Mouse (Mus musculus) thymus, adult 2 months (tissue): ENCODE data around the gene Etv2. TPM values are rescaled to one million over a fixed set of nuclear protein-coding genes. Genes with fewer than 3 reads are reported as not detected.

Experiments used
- DNase-seq: peaks from one replicate; pipeline ENCODE4 v3.0.0; 2021
- H3K27ac ChIP-seq: fragments of 200-500 bp; 2 replicates; pipeline ENCODE4 v1.5.1; 2012; ENCODE audit warnings: low read length, control low read depth; ENCODE audit not compliant: control insufficient read depth, insufficient read depth
- H3K27me3 ChIP-seq: fragments of 200-500 bp; 2 replicates; pipeline ENCODE4 v1.6.1; 2012; ENCODE audit warnings: mild to moderate bottlenecking, low read length, moderate library complexity, mixed read lengths; ENCODE audit not compliant: control insufficient read depth, insufficient read depth
- H3K36me3 ChIP-seq: fragments of 200-500 bp; 2 replicates; pipeline ENCODE4 v1.6.1; 2012; ENCODE audit warnings: mild to moderate bottlenecking, low read length, moderate library complexity; ENCODE audit not compliant: control insufficient read depth, insufficient read depth
- H3K4me1 ChIP-seq: fragments of 200-500 bp; replicated peaks from 2 replicates; pipeline ENCODE4 v1.6.1; 2012; ENCODE audit warnings: low read length; ENCODE audit not compliant: control insufficient read depth, insufficient read depth
- H3K4me3 ChIP-seq: fragments of 200-500 bp; 2 replicates; pipeline ENCODE4 v1.5.1; 2012; ENCODE audit warnings: mild to moderate bottlenecking, low read length, control low read depth, moderate library complexity; ENCODE audit not compliant: control insufficient read depth, insufficient read depth
- CTCF ChIP-seq: fragments of 200-500 bp; IDR thresholded peaks from 2 replicates; pipeline ENCODE4 v1.5.1; 2012; ENCODE audit warnings: mild to moderate bottlenecking, control low read depth, low read length, moderate library complexity, borderline replicate concordance; ENCODE audit not compliant: control insufficient read depth, poor library complexity, insufficient read depth; ENCODE audit errors: extremely low read depth
- POLR2A ChIP-seq: fragments of 200-500 bp; IDR thresholded peaks from 2 replicates; pipeline ENCODE4 v1.6.1; 2012; ENCODE audit warnings: mild to moderate bottlenecking, low read length, control low read depth, moderate library complexity; ENCODE audit not compliant: control insufficient read depth, poor library complexity, insufficient read depth; ENCODE audit errors: extremely low read depth
- WGBS: fragments of 180-500 bp; shearing (Covaris S2); methylation state at CpG from one replicate; pipeline ENCODE4 v1.1.7; 2018; 5-methylcytosine and 5-hydroxymethylcytosine counted together
- polyA plus RNA-seq: library from polyadenylated mRNA; depleted of rRNA; stranded (reverse); fragments of >200 nt; gene quantifications from 2 replicates; pipeline ENCODE4 v1.2.3, GENCODE M21; 2012

Gene Etv2
- polyA plus RNA-seq, 1 experiment = not detected

- Histone ChIP-seq H3K4me3 (no peak overlapping the region), H3K36me3 (0 out of 2 replicates have a peak, but pooled peaks cover 3% of the 10 kb centered on the region), H3K4me1 (peaks cover 6% of the 10 kb centered on the region), H3K27ac (no peak overlapping the region), H3K27me3 (peaks cover 12% of the 10 kb centered on the region)
- TF ChIP-seq CTCF (no peak), POLR2A (no peak)
- no peak for DNase-seq
Measured at GRCm38 (mm10) chr7:30629013-30629412, 6.6 kb downstream of the Etv2 start.

- DNase-seq = no peak
- 89% methylated on average over 5 of the region's 5 CpGs for WGBS
- TF ChIP-seq POLR2A = no peak
- TF ChIP-seq CTCF = no peak
Measured at GRCm38 (mm10) chr7:30626647-30627046, 9.0 kb downstream of the Etv2 start.

GRCm38 (mm10) chr7:30625530-30626384 is 9.9 kb downstream of the Etv2 start, which contains the start of gene Cox6b1:
TSS of gene Cox6b1 (minus strand) at chr7:30626151.
- H3K4me1 ChIP-seq = peaks cover 6% of the 10 kb centered on the region
- peaks cover 12% of the 10 kb centered on the region for H3K36me3 ChIP-seq
- 1% methylated on average over 44 of the region's 44 CpGs for WGBS
- peak; percentile 57; the same call in 1 of the 2 replicates for TF ChIP-seq CTCF
- 0 out of 2 replicates have a peak, but pooled peaks have one; percentile 36 for TF ChIP-seq POLR2A
- DNase-seq = peak; percentile 82
- peak within 1 kb of the TSS; percentile 67 for H3K4me3 ChIP-seq
- H3K27me3 ChIP-seq = no peaks in the 10 kb centered on the region; the same call in 1 of the 2 replicates
- H3K27ac ChIP-seq = no peak within 1 kb of the TSS

More at GRCm38 (mm10) chr7:30626647-30627046, 9.0 kb downstream of the Etv2 start:
- Histone ChIP-seq H3K36me3 (peaks cover 12% of the 10 kb centered on the region), H3K27ac (no peak overlapping the region), H3K27me3 (no peaks in the 10 kb centered on the region; the same call in 1 of the 2 replicates), H3K4me3 (no peak overlapping the region), H3K4me1 (peaks cover 6% of the 10 kb centered on the region)

- Histone ChIP-seq H3K27ac (no peak overlapping the region), H3K36me3 (peaks cover 26% of the 10 kb centered on the region), H3K27me3 (no peaks in the 10 kb centered on the region; the same call in 1 of the 2 replicates), H3K4me1 (no peaks in the 10 kb centered on the region), H3K4me3 (no peak overlapping the region)
- 95% methylated on average over 3 of the region's 3 CpGs for WGBS
- TF ChIP-seq POLR2A (no peak), CTCF (no peak)
- peak; percentile 43 for DNase-seq
Measured at GRCm38 (mm10) chr7:30619202-30619601, 16.4 kb downstream of the Etv2 start.

- no peak for TF ChIP-seq CTCF
- TF ChIP-seq POLR2A = no peak
- Histone ChIP-seq H3K4me3 (no peak overlapping the region), H3K36me3 (peaks cover 23% of the 10 kb centered on the region), H3K27ac (no peak overlapping the region), H3K4me1 (no peaks in the 10 kb centered on the region), H3K27me3 (no peaks in the 10 kb centered on the region; the same call in 1 of the 2 replicates)
- DNase-seq = no peak
- WGBS = 95% methylated on average over 9 of the region's 9 CpGs
Measured at GRCm38 (mm10) chr7:30618658-30619057, 17.0 kb downstream of the Etv2 start.

- 89% methylated on average over 5 of the region's 5 CpGs for WGBS
- no peak for DNase-seq
Measured at GRCm38 (mm10) chr7:30615049-30615760, 20.4 kb downstream of the Etv2 start.

More at GRCm38 (mm10) chr7:30615049-30615760, 20.4 kb downstream of the Etv2 start:
- Histone ChIP-seq H3K36me3 (peaks cover 16% of the 10 kb centered on the region), H3K27me3 (no peaks in the 10 kb centered on the region), H3K4me3 (no peak overlapping the region), H3K27ac (no peak overlapping the region), H3K4me1 (no peaks in the 10 kb centered on the region)
- no peak for TF ChIP-seq POLR2A
- no peak for TF ChIP-seq CTCF
